Mouse (Mus musculus) bone marrow, adult 2 months (tissue): ENCODE data around the gene Spen.

Experiments
- CTCF ChIP-seq: fragments of 200-500 bp; IDR thresholded peaks from 2 replicates; pipeline ENCODE4 v1.5.1; 2011; ENCODE audit warnings: low read length, control low read depth; ENCODE audit not compliant: control insufficient read depth, insufficient read depth
- POLR2A ChIP-seq: fragments of 200-500 bp; IDR thresholded peaks from 2 replicates; pipeline ENCODE4 v1.6.1; 2011; ENCODE audit warnings: low read depth, mild to moderate bottlenecking, control low read depth, low read length, borderline replicate concordance; ENCODE audit not compliant: control insufficient read depth

DNA sequence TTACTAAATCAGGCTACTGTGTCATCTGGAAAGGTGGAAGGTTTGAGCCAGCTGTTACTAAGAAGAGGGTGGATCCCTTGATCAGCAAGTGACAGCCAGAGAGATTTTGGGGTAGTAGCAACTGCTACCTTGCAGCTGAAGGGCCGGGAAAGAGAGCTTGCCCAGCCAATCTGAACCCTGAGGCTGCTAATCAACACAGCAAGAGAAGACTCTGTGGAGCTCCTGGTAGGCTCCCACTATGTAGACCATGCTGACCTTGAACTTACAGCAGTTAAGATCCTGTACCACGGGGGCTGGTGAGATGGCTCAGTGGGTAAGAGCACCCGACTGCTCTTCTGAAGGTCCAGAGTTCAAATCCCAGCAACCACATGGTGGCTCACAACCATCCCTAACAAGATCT lies 26.3 kb upstream of the Spen start:
- no peak for TF ChIP-seq CTCF
- no peak for TF ChIP-seq POLR2A
